Mouse (Mus musculus): Measurements from ENCODE around the gene Txndc2. TPM values are rescaled to one million over a fixed set of nuclear protein-coding genes. Genes with fewer than 3 reads are reported as not detected.

Gene Txndc2
- polyA plus RNA-seq, 2 experiments = 0.08 to 0.10 TPM

DNA sequence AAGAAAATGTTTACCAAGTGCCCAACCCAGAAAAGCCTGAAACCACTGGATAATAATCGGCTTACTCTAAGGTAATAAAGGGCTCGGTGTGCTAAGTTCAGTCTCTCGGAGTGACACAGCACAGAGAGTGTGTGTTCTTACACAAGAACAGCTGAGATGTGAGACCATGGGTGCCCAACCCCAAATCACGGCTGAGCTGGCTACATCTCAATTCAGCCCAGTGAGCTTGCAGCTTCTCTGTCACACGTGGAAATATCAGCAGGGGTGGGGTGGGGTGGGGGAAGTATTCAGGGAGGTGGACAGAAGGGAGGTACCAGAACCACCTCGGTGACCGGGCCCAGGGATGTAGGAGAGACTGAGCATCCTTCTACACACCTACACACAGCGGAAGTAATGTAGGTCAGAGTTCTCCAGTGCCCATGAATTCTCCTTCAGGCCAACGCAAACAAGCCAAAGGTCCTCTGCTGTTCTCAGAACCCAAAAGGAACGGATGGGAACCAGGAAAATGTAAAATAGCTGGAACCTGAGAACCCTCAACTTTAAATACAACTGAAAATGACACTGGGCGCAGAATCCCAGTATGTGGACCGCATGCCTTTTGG is 23.9 kb upstream of the Txndc2 start:
- no peaks in the 10 kb centered on the region for H3K4me1 ChIP-seq (ENCODE audit: control insufficient read depth, insufficient read depth, low read length)
- no peak overlapping the region for H3K27ac ChIP-seq (replicated peaks; ENCODE audit: low read depth, low read length)
- H3K4me2 ChIP-seq (replicated peaks; ENCODE audit: low read depth, low read length, severe bottlenecking) = no peak overlapping the region
- no peak overlapping the region for H3K9ac ChIP-seq (ENCODE audit: low read depth, low read length, severe bottlenecking)
- DNase-seq (ENCODE audit: low spot score) (no peak), ATAC-seq (ENCODE audit: low FRiP score, low read depth) (no peak)
- no peak for TF ChIP-seq POLR2A (IDR thresholded peaks at IDR 0.05; ENCODE audit: borderline replicate concordance, extremely low read depth, insufficient read depth, insufficient read length)
- no peaks in the 10 kb centered on the region; the same call in 1 of the 2 replicates for H3K36me3 ChIP-seq (ENCODE audit: control insufficient read depth, insufficient read depth, low read length)
- WGBS = 85% methylated on average over 12 of the region's 12 CpGs
- H3K4me3 ChIP-seq (replicated peaks; ENCODE audit: low read length) = no peak overlapping the region
- no peaks in the 10 kb centered on the region for H3K9me3 ChIP-seq (ENCODE audit: control insufficient read depth, low read length)
- H3K27me3 ChIP-seq (ENCODE audit: control insufficient read depth, insufficient read depth, low read length) = no peaks in the 10 kb centered on the region

DNA sequence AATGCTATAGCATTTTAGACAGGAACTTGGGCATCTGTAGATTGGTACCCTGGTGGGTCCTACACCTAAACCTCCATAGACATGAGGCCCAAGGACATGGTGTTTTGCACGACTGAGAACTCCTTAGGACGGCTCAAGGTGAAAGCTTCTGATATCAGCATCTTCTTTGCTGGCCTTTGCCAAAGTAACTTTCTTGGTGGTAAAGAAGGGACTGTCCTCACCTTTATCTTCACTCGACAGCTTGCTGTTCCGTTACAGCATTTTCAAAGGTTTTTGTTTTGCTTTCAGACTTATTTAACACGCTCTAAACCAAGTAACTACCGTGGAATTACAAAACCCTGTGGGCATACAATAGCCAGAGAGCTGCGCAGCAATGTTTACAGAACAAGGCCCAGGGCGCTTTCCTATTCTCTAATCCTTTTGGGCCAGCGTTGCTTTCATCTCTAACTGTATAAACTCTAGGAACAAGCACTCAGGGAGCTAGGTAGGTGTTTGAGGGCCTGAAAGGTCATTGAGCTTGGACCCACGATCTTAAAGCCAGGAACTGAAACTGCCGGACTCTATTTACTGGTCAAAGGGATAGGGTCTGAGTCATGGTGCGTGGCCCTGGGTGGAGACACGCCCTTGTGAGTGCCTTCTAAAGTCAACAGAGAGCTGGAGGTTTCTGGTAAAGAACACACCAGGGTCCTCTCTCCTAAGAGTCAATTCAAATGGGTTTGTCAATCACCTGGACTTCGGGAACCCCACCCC is 21.5 kb upstream of the Txndc2 start:
- Histone ChIP-seq H3K4me1 (ENCODE audit: control insufficient read depth, insufficient read depth, low read length) (no peaks in the 10 kb centered on the region), H3K27ac (replicated peaks; ENCODE audit: low read depth, low read length) (no peak overlapping the region), H3K4me2 (replicated peaks; ENCODE audit: low read depth, low read length, severe bottlenecking) (no peak overlapping the region), H3K4me3 (replicated peaks; ENCODE audit: low read length) (no peak overlapping the region), H3K9me3 (ENCODE audit: control insufficient read depth, low read length) (no peaks in the 10 kb centered on the region), H3K27me3 (ENCODE audit: control insufficient read depth, insufficient read depth, low read length) (no peaks in the 10 kb centered on the region), H3K9ac (ENCODE audit: low read depth, low read length, severe bottlenecking) (no peak overlapping the region), H3K36me3 (ENCODE audit: control insufficient read depth, insufficient read depth, low read length) (no peaks in the 10 kb centered on the region; the same call in 1 of the 2 replicates)
- no peak for ATAC-seq (ENCODE audit: low FRiP score, low read depth)
- no peak for DNase-seq (ENCODE audit: low spot score)
- TF ChIP-seq POLR2A (IDR thresholded peaks at IDR 0.05; ENCODE audit: borderline replicate concordance, extremely low read depth, insufficient read depth, insufficient read length) = no peak
- 89% methylated on average over 14 of the region's 14 CpGs for WGBS

DNA sequence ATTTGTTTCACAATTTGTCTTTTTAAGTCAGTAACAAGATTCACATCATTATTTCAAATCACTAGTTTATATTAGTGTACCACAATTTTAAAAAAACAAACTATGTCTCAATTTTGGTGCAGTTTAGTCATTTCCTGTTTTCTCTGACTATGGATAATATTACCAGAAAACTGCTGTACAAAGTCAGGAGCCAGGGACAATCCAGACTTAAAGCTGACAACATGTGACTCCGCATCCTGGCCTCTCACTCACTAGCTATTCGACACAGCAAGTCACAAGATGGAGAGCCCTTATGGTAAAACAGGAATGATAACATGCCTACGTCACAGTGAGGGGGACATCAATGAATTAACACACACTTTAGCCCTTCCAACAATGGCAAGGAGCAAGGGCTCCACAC is 20.7 kb upstream of the Txndc2 start:
- Histone ChIP-seq H3K4me3 (replicated peaks; ENCODE audit: low read length) (no peak overlapping the region), H3K27ac (replicated peaks; ENCODE audit: low read depth, low read length) (no peak overlapping the region), H3K4me1 (ENCODE audit: control insufficient read depth, insufficient read depth, low read length) (no peaks in the 10 kb centered on the region), H3K9ac (ENCODE audit: low read depth, low read length, severe bottlenecking) (no peak overlapping the region), H3K36me3 (ENCODE audit: control insufficient read depth, insufficient read depth, low read length) (no peaks in the 10 kb centered on the region; the same call in 1 of the 2 replicates), H3K4me2 (replicated peaks; ENCODE audit: low read depth, low read length, severe bottlenecking) (no peak overlapping the region), H3K27me3 (ENCODE audit: control insufficient read depth, insufficient read depth, low read length) (no peaks in the 10 kb centered on the region), H3K9me3 (ENCODE audit: control insufficient read depth, low read length) (no peaks in the 10 kb centered on the region)
- ATAC-seq (ENCODE audit: low FRiP score, low read depth) (no peak), DNase-seq (ENCODE audit: low spot score) (no peak)
- no peak for TF ChIP-seq POLR2A (IDR thresholded peaks at IDR 0.05; ENCODE audit: borderline replicate concordance, extremely low read depth, insufficient read depth, insufficient read length)
- WGBS = 82% methylated on average over 3 of the region's 3 CpGs

DNA sequence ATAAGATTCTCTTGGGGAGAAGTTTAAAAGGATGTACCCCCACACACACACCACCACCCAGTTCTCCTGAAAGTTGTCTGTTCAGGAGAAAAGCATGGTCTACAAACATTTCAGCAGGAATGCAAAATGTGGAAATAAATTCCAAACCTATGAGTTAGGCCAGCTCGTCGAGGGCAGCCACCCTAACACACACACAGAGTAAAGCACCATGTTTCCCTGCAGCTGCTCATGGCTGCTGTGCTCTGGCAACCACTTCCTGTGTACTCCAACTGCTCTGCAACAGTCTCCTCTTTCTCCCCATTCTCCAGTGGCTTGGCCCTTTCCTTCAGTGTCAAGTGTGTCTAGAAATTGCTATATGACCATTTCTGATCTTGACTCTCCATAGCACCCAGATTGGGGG is 16.4 kb upstream of the Txndc2 start:
- Histone ChIP-seq H3K36me3 (ENCODE audit: control insufficient read depth, insufficient read depth, low read length) (no peaks in the 10 kb centered on the region), H3K9ac (ENCODE audit: low read depth, low read length, severe bottlenecking) (no peak overlapping the region), H3K4me3 (replicated peaks; ENCODE audit: low read length) (no peak overlapping the region), H3K4me2 (replicated peaks; ENCODE audit: low read depth, low read length, severe bottlenecking) (no peak overlapping the region), H3K27me3 (ENCODE audit: control insufficient read depth, insufficient read depth, low read length) (no peaks in the 10 kb centered on the region), H3K4me1 (ENCODE audit: control insufficient read depth, insufficient read depth, low read length) (no peaks in the 10 kb centered on the region), H3K9me3 (ENCODE audit: control insufficient read depth, low read length) (no peaks in the 10 kb centered on the region), H3K27ac (replicated peaks; ENCODE audit: low read depth, low read length) (no peak overlapping the region)
- TF ChIP-seq POLR2A (IDR thresholded peaks at IDR 0.05; ENCODE audit: borderline replicate concordance, extremely low read depth, insufficient read depth, insufficient read length) = no peak
- ATAC-seq (ENCODE audit: low FRiP score, low read depth) (no peak), DNase-seq (ENCODE audit: low spot score) (no peak)
- 69% methylated on average over 2 of the region's 2 CpGs for WGBS

DNA sequence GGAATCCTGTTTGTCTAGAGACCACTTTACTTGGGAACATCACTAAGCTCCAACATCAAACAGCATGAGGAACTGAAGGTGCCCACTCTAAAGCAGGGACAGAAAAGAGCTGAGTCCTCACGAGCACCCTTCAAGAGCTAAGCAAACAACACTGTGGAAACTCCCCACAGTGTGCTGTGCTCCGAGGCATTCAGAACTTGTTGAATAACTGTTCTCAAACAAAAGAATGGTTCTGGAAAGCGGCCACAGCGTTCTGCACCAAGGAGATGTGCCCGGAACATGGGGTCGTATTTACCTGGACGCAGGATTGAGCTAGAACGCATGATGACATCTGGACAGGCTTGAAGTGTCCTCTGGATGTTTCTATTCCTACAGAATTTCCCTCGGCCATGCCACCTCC is 16.0 kb upstream of the Txndc2 start:
- DNase-seq (ENCODE audit: low spot score) = no peak
- H3K27me3 ChIP-seq (ENCODE audit: control insufficient read depth, insufficient read depth, low read length) = no peaks in the 10 kb centered on the region
- H3K27ac ChIP-seq (replicated peaks; ENCODE audit: low read depth, low read length) = no peak overlapping the region
- WGBS = 92% methylated on average over 9 of the region's 9 CpGs
- H3K4me3 ChIP-seq (replicated peaks; ENCODE audit: low read length) = no peak overlapping the region
- H3K9ac ChIP-seq (ENCODE audit: low read depth, low read length, severe bottlenecking) = no peak overlapping the region
- no peaks in the 10 kb centered on the region for H3K4me1 ChIP-seq (ENCODE audit: control insufficient read depth, insufficient read depth, low read length)
- TF ChIP-seq POLR2A (IDR thresholded peaks at IDR 0.05; ENCODE audit: borderline replicate concordance, extremely low read depth, insufficient read depth, insufficient read length) = no peak
- no peak overlapping the region for H3K4me2 ChIP-seq (replicated peaks; ENCODE audit: low read depth, low read length, severe bottlenecking)
- no peaks in the 10 kb centered on the region for H3K36me3 ChIP-seq (ENCODE audit: control insufficient read depth, insufficient read depth, low read length)
- no peaks in the 10 kb centered on the region for H3K9me3 ChIP-seq (ENCODE audit: control insufficient read depth, low read length)
- ATAC-seq (ENCODE audit: low FRiP score, low read depth) = no peak

All from limb, embryonic 14.5 days (tissue).